Mouse (Mus musculus) limb, embryonic 14.5 days (tissue): ENCODE results near the gene Myo3b. TPM values are rescaled to one million over a fixed set of nuclear protein-coding genes. Genes with fewer than 3 reads are reported as not detected.

Experiments used
- ATAC-seq: fragments of 200-750 bp; cut with Nextera tagmentation; 2 replicates; pipeline ENCODE4 v1.8.0; 2017; ENCODE audit warnings: low read depth, moderate number of reproducible peaks, moderate TSS enrichment; ENCODE audit not compliant: low FRiP score
- DNase-seq: peaks from one replicate; pipeline ENCODE4 v3.0.0-alpha.2; 2015; ENCODE audit warnings: low spot score
- H3K27ac ChIP-seq: fragments of 300-500 bp; sonication (generic); replicated peaks from 2 replicates; pipeline ENCODE4 v1.5.1; 2014; ENCODE audit warnings: low read depth, mild to moderate bottlenecking, low read length, moderate library complexity, mixed read lengths
- H3K27me3 ChIP-seq: fragments of 300-500 bp; sonication (generic); 2 replicates; pipeline ENCODE4 v1.6.1; 2014; ENCODE audit warnings: low read length, mixed read lengths; ENCODE audit not compliant: control insufficient read depth, insufficient read depth
- H3K36me3 ChIP-seq: fragments of 300-500 bp; sonication (generic); 2 replicates; pipeline ENCODE4 v1.6.1; 2014; ENCODE audit warnings: mild to moderate bottlenecking, low read length, moderate library complexity, mixed read lengths; ENCODE audit not compliant: control insufficient read depth, insufficient read depth
- H3K4me1 ChIP-seq: fragments of 300-500 bp; sonication (generic); 2 replicates; pipeline ENCODE4 v1.6.1; 2014; ENCODE audit warnings: antibody characterized with exemption, low read length, mixed read lengths; ENCODE audit not compliant: control insufficient read depth, insufficient read depth
- H3K4me2 ChIP-seq: fragments of 300-500 bp; sonication (generic); replicated peaks from 2 replicates; pipeline ENCODE4 v1.6.1; 2014; ENCODE audit warnings: low read depth, mild to moderate bottlenecking, low read length, moderate library complexity; ENCODE audit not compliant: severe bottlenecking
- H3K4me3 ChIP-seq: fragments of 300-500 bp; sonication (generic); replicated peaks from 2 replicates; pipeline ENCODE4 v1.5.1; 2014; ENCODE audit warnings: low read length
- H3K9ac ChIP-seq: fragments of 300-500 bp; sonication (generic); 2 replicates; pipeline ENCODE4 v1.6.1; 2014; ENCODE audit warnings: mild to moderate bottlenecking, low read depth, low read length, moderate library complexity; ENCODE audit not compliant: severe bottlenecking
- H3K9me3 ChIP-seq: fragments of 300-500 bp; sonication (generic); 2 replicates; pipeline ENCODE4 v1.6.1; 2016; ENCODE audit warnings: low read length; ENCODE audit not compliant: control insufficient read depth
- POLR2A ChIP-seq: fragments of 200-500 bp; IDR thresholded peaks from 2 replicates; pipeline ENCODE4 v1.8.0; 2012; ENCODE audit warnings: inconsistent platforms, mild to moderate bottlenecking, moderate library complexity, borderline replicate concordance; ENCODE audit not compliant: insufficient read depth, insufficient read length; ENCODE audit errors: extremely low read depth
- WGBS: fragments of 180-500 bp; shearing (Covaris S2); extraction: QIAGEN DNeasy Blood & Tissue Kit; methylation state at CpG from one replicate; pipeline ENCODE4 v1.1.7; 2014; 5-methylcytosine and 5-hydroxymethylcytosine counted together
- polyA plus RNA-seq, 2 experiments: library from polyadenylated mRNA; depleted of rRNA in 1 of 2; stranded (reverse) in 1 of 2; unstranded in 1 of 2; fragments of >200 nt; fragmentation: Nextera tagmentation in 1 of 2; extraction: Ambion mirVana in 1 of 2; gene quantifications; 2 replicates each; pipeline versions ENCODE4 v1.2.1 to v1.2.3; 2012 to 2014

Myo3b gene
- polyA plus RNA-seq, 2 experiments: 0.04 TPM; not detected in 1

DNA sequence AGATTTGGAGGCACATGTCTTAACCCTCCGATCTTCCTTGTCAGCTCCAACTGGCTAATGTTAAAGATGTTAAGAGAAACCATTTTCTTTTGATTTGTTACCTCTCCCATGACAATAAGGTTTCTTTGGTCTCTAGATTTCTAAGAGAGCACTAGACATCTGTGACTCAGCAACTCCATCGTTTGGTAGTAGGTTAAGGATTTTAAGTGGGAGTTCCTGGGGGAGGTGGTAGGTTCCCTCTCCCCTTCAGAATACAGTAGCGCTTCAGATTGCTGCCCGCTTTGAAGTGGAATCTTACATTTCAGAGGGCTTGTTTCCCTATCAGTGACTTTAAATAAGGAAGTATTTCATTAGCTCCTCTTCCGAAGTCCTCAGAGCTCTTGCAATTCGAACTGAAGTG lies 340.4 kb downstream of the Myo3b start:
- no peak overlapping the region for H3K4me3 ChIP-seq
- DNase-seq: no peak
- 53% methylated on average over 6 of the region's 6 CpGs for WGBS
- no peak overlapping the region for H3K9ac ChIP-seq
- no peaks in the 10 kb centered on the region for H3K4me1 ChIP-seq
- H3K36me3 ChIP-seq: no peaks in the 10 kb centered on the region
- H3K9me3 ChIP-seq: no peaks in the 10 kb centered on the region
- H3K4me2 ChIP-seq: no peak overlapping the region
- no peak for TF ChIP-seq POLR2A
- ATAC-seq: no peak
- H3K27ac ChIP-seq: no peak overlapping the region
- H3K27me3 ChIP-seq: no peaks in the 10 kb centered on the region

DNA sequence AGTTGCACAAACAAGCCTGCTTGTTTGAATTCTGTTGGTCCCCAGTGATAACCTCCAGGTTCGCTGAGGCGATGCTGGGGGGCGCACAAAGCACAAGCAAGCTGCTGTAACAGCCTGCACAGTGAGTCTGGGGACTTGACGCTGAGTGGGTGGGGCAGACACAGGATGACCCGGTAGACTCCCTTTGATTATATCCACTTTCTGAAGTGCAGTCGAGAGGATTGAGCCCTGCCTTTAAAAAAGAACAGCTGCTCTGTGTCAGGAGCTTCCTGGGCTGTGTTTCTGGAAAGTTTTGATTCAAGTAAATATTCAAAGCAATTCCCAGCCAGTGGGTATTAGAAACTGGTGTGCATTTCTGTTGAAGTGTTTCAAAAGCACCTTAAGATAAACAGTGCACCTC lies 341.0 kb downstream of the Myo3b start:
- no peak for ATAC-seq
- H3K9ac ChIP-seq: no peak overlapping the region
- no peak overlapping the region for H3K4me2 ChIP-seq
- H3K36me3 ChIP-seq: no peaks in the 10 kb centered on the region
- no peaks in the 10 kb centered on the region for H3K27me3 ChIP-seq
- 20% methylated on average over 6 of the region's 6 CpGs for WGBS
- H3K9me3 ChIP-seq: no peaks in the 10 kb centered on the region
- DNase-seq: no peak
- H3K4me1 ChIP-seq: no peaks in the 10 kb centered on the region
- no peak for TF ChIP-seq POLR2A
- H3K27ac ChIP-seq: no peak overlapping the region
- H3K4me3 ChIP-seq: no peak overlapping the region

DNA sequence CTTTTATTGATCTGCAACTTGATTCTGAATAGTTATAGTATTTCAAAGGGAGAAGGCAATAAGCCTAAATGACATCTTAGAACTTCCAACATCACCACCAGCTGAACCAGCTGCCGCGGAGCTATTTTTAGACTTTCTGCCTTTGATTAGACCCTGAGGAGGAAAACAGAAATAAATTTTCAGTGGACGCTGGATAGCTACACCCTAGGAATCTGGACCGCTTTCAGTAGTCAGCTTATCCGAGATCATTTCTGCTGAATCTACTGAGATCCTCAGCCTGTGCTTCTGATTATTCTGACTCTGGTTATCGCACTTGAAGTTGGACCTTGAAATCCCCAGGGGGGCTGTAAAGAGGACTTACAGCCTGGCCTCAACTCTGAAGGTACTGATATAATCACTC lies 349.7 kb downstream of the Myo3b start:
- ATAC-seq: peak; percentile 34; the same call in 1 of the 2 replicates
- no peak for TF ChIP-seq POLR2A
- Histone ChIP-seq H3K4me3 (no peak overlapping the region), H3K4me1 (peaks cover 6% of the 10 kb centered on the region), H3K36me3 (no peaks in the 10 kb centered on the region), H3K9me3 (no peaks in the 10 kb centered on the region), H3K4me2 (no peak overlapping the region; the same call in 1 of the 2 replicates), H3K27ac (no peak overlapping the region), H3K27me3 (0 out of 2 replicates have a peak, but pooled peaks cover 4% of the 10 kb centered on the region), H3K9ac (no peak overlapping the region)
- WGBS: 20% methylated on average over 6 of the region's 6 CpGs
- DNase-seq: peak; percentile 61

DNA sequence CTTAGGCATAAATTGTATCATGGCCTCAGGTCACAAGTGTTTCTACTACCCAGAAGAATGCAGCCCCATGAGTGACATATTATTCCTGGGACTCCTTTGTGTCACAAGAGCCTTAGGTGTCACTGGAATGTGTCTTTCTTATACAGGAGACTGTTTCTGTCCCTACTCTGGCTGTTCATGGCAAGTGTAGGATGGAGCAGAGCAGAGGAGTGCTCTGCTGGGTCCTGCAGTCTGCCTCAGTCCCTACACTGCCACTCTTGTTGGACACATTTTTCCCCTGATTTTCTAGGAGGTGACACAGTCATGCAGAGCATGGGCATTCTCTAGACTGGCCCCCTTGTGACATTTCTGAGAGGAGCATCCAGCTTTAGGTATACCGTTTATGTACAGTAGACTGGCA lies 350.2 kb downstream of the Myo3b start:
- DNase-seq (no peak), ATAC-seq (no peak)
- Histone ChIP-seq H3K4me2 (no peak overlapping the region), H3K27me3 (0 out of 2 replicates have a peak, but pooled peaks cover 4% of the 10 kb centered on the region), H3K9ac (no peak overlapping the region), H3K4me3 (no peak overlapping the region), H3K9me3 (no peaks in the 10 kb centered on the region), H3K4me1 (peaks cover 6% of the 10 kb centered on the region), H3K36me3 (no peaks in the 10 kb centered on the region), H3K27ac (no peak overlapping the region)
- TF ChIP-seq POLR2A: no peak
- WGBS: 84% methylated on average over 1 of the region's 1 CpGs

DNA sequence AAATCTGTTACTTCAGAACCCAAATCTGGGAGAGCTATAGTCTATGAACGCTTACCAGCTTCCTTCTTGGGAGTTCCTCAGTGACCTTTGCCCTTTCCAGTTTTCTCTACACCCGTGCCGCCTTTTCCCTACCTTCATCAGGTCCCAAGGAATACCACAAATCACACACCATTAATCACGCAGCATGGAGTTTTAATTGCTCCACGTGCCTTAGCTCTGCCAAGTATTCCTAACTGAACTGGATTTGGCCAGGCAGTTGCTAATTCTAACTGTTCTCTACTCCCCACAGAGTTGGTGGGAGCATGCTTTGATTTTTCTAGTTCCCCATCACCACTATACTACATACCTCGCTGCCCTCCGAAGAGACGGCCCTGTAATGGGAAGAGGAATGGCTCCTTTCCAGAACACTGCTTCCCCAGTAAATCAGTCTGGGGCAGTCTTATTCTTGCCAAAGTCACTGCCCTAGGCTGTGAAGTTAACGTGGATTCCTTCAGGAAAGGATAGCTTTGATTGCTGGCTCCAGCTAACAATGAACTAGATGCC lies 358.9 kb downstream of the Myo3b start:
- Histone ChIP-seq H3K4me2 (no peak overlapping the region), H3K27me3 (no peaks in the 10 kb centered on the region), H3K4me1 (peaks cover 8% of the 10 kb centered on the region), H3K27ac (no peak overlapping the region), H3K9ac (no peak overlapping the region), H3K9me3 (no peaks in the 10 kb centered on the region), H3K36me3 (no peaks in the 10 kb centered on the region), H3K4me3 (no peak overlapping the region)
- 27% methylated on average over 9 of the region's 9 CpGs for WGBS
- TF ChIP-seq POLR2A: no peak
- ATAC-seq (no peak), DNase-seq (peak; percentile 28)

DNA sequence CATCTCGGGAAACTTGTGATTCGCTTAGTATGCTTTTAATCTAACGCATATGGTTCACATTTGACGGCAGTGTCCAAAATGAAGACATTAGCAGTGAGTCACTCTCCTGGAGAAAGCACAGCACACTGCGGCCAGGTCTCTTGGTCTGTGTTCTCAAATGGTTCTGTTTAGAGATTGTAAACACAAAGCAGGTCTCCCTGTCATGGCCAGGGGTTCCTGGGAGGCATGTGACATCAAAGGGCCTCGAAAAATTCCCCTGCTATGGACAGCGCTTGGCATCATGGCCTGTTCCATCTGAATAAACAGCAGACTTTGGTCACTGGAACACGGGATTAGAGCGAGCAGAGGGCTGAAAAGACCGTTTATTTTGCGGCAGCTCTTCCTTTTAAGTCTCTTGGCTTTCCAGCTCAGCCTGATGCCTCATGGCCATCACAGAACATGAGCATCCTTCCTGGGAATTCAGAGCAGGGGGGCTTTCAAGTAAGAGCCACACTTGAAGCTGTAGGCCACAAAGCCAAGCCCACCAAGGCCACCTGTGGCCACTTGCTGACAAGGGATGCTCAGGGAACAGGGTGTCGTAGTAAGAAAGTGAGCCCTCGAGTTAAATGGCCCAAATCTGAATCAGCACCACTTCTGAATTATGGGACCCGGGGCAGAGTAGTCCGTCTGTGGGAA lies 360.7 kb downstream of the Myo3b start:
- no peaks in the 10 kb centered on the region for H3K27me3 ChIP-seq
- no peak overlapping the region for H3K4me2 ChIP-seq
- no peaks in the 10 kb centered on the region for H3K36me3 ChIP-seq
- ATAC-seq (no peak), DNase-seq (no peak)
- H3K27ac ChIP-seq: no peak overlapping the region
- no peak for TF ChIP-seq POLR2A
- no peaks in the 10 kb centered on the region for H3K9me3 ChIP-seq
- H3K9ac ChIP-seq: no peak overlapping the region
- no peak overlapping the region for H3K4me3 ChIP-seq
- 51% methylated on average over 15 of the region's 15 CpGs for WGBS
- H3K4me1 ChIP-seq: peaks cover 8% of the 10 kb centered on the region
